Mouse (Mus musculus) telencephalon, adult 2 months (tissue): ENCODE measurements around the gene Dcaf8.

Source experiments
- DNase-seq: peaks from one replicate; pipeline ENCODE4 v3.0.0-alpha.2; 2011; ENCODE audit warnings: low read depth, low spot score

The Dcaf8 gene

GRCm38 (mm10) chr1:172148279-172148954 lies 533 bp downstream of the Dcaf8 start:
- DNase-seq, result no peak

- no peak for DNase-seq
These were observed 1.3 kb downstream of the Dcaf8 start for GRCm38 (mm10) chr1:172148955-172149815.

- DNase-seq, result no peak
These were observed 6.7 kb downstream of the Dcaf8 start for GRCm38 (mm10) chr1:172154536-172154935.

GRCm38 (mm10) chr1:172155518-172155917 lies 7.6 kb downstream of the Dcaf8 start:
- DNase-seq, result no peak

- no peak for DNase-seq
These were observed 12.1 kb downstream of the Dcaf8 start for GRCm38 (mm10) chr1:172159970-172160369.

GRCm38 (mm10) chr1:172160508-172160907 lies 12.6 kb downstream of the Dcaf8 start:
- DNase-seq, result no peak

- DNase-seq, result no peak
These were observed 14.1 kb downstream of the Dcaf8 start for GRCm38 (mm10) chr1:172162009-172162408.

- no peak for DNase-seq
These were observed 15.1 kb downstream of the Dcaf8 start for GRCm38 (mm10) chr1:172162959-172163358.

- DNase-seq, result no peak
These were observed 20.0 kb downstream of the Dcaf8 start for GRCm38 (mm10) chr1:172167911-172168310.

GRCm38 (mm10) chr1:172169809-172170208 lies 21.9 kb downstream of the Dcaf8 start:
- DNase-seq, result no peak

GRCm38 (mm10) chr1:172172381-172172780 lies 24.5 kb downstream of the Dcaf8 start:
- no peak for DNase-seq

GRCm38 (mm10) chr1:172173181-172173580 lies 25.3 kb downstream of the Dcaf8 start:
- no peak for DNase-seq

- no peak for DNase-seq
These were observed 29.9 kb downstream of the Dcaf8 start for GRCm38 (mm10) chr1:172177791-172178190.

GRCm38 (mm10) chr1:172179102-172179501 lies 31.2 kb downstream of the Dcaf8 start:
- DNase-seq, result no peak

- DNase-seq, result no peak
These were observed 33.0 kb downstream of the Dcaf8 start for GRCm38 (mm10) chr1:172180881-172181280.

GRCm38 (mm10) chr1:172181777-172182176 lies 33.9 kb downstream of the Dcaf8 start:
- no peak for DNase-seq

- no peak for DNase-seq
These were observed 35.2 kb downstream of the Dcaf8 start for GRCm38 (mm10) chr1:172183056-172183455.

- DNase-seq, result no peak
These were observed 36.0 kb downstream of the Dcaf8 start for GRCm38 (mm10) chr1:172183915-172184314.

GRCm38 (mm10) chr1:172186401-172187289 lies 38.8 kb downstream of the Dcaf8 start:
- no peak for DNase-seq

GRCm38 (mm10) chr1:172188891-172189290 lies 41.0 kb downstream of the Dcaf8 start:
- DNase-seq, result no peak

GRCm38 (mm10) chr1:172191578-172191977 lies 43.7 kb downstream of the Dcaf8 start:
- no peak for DNase-seq

GRCm38 (mm10) chr1:172192217-172192616 lies 44.3 kb downstream of the Dcaf8 start:
- no peak for DNase-seq
